Mouse (Mus musculus): ENCODE measurements around the gene Llcfc1. TPM values are rescaled to one million over a fixed set of nuclear protein-coding genes. Genes with fewer than 3 reads are reported as not detected.

Gene Llcfc1
- polyA plus RNA-seq (2015; fragmentation: Nextera tagmentation; extraction: Ambion mirVana): not detected in 2 replicates

DNA sequence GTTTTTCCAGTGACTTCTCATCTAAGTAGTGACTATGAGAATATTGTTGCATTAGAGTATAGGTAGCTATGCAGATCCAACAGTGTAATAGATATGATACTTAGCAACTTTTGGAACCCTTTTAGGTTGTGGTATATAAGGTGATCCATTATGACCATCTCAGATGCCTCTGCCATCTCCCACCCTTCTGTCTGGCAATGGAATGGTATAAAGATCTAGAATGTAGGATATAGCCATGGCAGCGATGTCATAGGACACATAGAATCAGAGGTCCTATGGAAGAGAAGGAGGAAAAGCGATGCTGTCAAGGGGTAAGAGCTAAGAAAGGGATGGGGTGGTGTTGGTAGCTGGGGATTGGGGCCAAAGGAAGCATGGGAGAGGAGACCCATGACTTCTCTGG lies at the start of gene Llcfc1:
TSS of gene Llcfc1 (plus strand) at position 301 of the 400 bp plus-strand sequence.

DNA sequence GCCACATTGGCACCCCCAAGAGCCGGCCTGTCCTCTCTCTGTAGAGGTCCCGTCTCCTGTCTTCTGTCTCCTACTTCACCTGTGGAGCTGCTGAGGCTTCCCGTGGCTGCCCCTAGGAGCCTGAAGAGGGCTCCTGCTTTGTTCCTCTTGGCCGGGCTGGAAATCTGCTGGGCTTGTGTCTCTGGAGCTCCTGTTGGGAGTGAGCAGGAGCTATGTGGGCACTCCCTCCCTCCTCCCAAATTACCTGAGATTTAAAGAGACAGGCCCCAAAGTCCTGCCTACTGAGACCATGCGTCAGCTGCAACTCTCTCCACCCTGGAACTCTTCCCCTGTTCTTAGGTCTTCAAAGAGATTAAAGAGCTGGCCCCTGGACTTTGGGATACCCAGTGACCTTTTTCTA lies 48.1 kb upstream of the Llcfc1 start, which contains the start of gene Trpv6:
TSS of gene Trpv6 (minus strand) at position 228 of the 400 bp plus-strand sequence.

DNA sequence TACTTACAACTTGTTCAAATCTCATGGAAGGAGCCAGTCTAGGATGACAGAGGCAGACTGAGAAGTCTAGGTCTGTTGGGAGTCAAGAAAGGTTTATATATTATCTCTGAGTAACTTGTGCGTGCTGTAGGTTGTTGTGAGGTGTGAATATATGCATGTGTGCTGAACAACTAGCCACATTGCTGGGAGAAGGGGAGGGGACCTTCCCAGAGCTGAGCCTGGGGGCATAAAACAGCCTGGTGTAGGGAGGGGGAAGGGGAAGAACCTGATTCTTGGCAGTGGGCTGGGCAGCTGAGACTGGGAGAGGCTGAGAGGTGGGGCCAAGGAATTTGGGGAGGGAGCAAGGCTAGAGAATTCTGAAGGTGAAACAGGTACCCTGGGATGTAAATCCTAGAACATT lies 3.6 kb upstream of the Llcfc1 start, which contains the start of gene Trpv5:
TSS of gene Trpv5 (minus strand) at position 101 of the 400 bp plus-strand sequence.

DNA sequence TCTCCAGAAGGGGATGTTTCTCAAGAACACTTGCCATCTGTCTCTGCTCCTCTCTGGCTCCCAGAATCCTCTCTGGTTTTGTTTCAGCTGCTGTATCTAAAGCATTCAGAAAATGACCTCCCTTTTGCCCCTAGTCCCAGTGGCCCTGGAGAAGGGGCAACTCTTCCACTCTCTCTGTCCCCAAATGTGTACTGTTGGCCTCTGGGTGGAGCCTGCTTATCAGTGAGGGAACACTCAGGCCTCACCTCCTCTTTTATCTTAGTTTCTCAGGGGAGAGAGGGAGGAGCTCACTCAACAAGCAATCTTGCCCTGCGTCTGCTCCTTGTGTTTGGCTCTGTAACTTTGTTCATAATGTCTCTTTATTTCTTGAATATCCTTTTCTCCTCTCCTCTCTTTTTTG lies 19.9 kb downstream of the Llcfc1 start, which contains the start of gene Kel:
TSS of gene Kel (minus strand) at position 217 of the 400 bp plus-strand sequence.

Other genes starting within 250 kb of the Llcfc1 start
- not detected in 2 replicates for gene Gm10334, start 238.3 kb upstream of the Llcfc1 start, polyA plus RNA-seq (2015; fragmentation: Nextera tagmentation; extraction: Ambion mirVana)
- not detected in 2 replicates for gene Prss1, start 225.5 kb upstream of the Llcfc1 start, polyA plus RNA-seq (2015; fragmentation: Nextera tagmentation; extraction: Ambion mirVana)
- 0.22 TPM in 1 of 2 replicates, not detected in the other for gene Prss2, start 162.6 kb upstream of the Llcfc1 start, polyA plus RNA-seq (2015; fragmentation: Nextera tagmentation; extraction: Ambion mirVana)
- 12.8 and 17.1 TPM in 2 replicates for gene Ephb6, start 78.9 kb upstream of the Llcfc1 start, polyA plus RNA-seq (2015; fragmentation: Nextera tagmentation; extraction: Ambion mirVana)
- gene Trpv6, start 48.0 kb upstream of the Llcfc1 start, polyA plus RNA-seq (2015; fragmentation: Nextera tagmentation; extraction: Ambion mirVana): 0.19 and 0.27 TPM in 2 replicates
- 0.11 TPM in 1 of 2 replicates, not detected in the other for gene Trpv5, start 3.7 kb upstream of the Llcfc1 start, polyA plus RNA-seq (2015; fragmentation: Nextera tagmentation; extraction: Ambion mirVana)
- gene Kel, start 19.9 kb downstream of the Llcfc1 start, polyA plus RNA-seq (2015; fragmentation: Nextera tagmentation; extraction: Ambion mirVana): 2.8 and 4.3 TPM in 2 replicates
- gene Olfr459, start 90.7 kb downstream of the Llcfc1 start, polyA plus RNA-seq (2015; fragmentation: Nextera tagmentation; extraction: Ambion mirVana): not detected in 2 replicates
- not detected in 2 replicates for gene Pip, start 163.1 kb downstream of the Llcfc1 start, polyA plus RNA-seq (2015; fragmentation: Nextera tagmentation; extraction: Ambion mirVana)
- not detected in 2 replicates for gene Sval2, start 168.6 kb downstream of the Llcfc1 start, polyA plus RNA-seq (2015; fragmentation: Nextera tagmentation; extraction: Ambion mirVana)

All from adrenal gland, postnatal 0 days (tissue).